Mouse (Mus musculus) ES-Bruce4 (cell line): ENCODE data around the gene Ppp1r3e.

Experiments used
- CTCF ChIP-seq: IDR thresholded peaks from one replicate; pipeline ENCODE4 v1.8.1; 2011; ENCODE audit warnings: low read depth, low read length
- POLR2A ChIP-seq: IDR thresholded peaks from one replicate; pipeline ENCODE4 v1.8.1; 2011; ENCODE audit warnings: low read length; ENCODE audit not compliant: insufficient read depth

- TF ChIP-seq CTCF, result no peak
- no peak for TF ChIP-seq POLR2A
Observed at GRCm38 (mm10) chr14:54913343-54913742, 36.0 kb upstream of the Ppp1r3e start.
